Mouse (Mus musculus): ENCODE measurements around the gene Dnajc5g. TPM values are rescaled to one million over a fixed set of nuclear protein-coding genes. Genes with fewer than 3 reads are reported as not detected.
A peak's percentile ranks its signal among the peaks of the same experiment; 100 is the strongest.

The Dnajc5g gene
- total RNA-seq, 2 experiments from 2014 or later: not detected

- no peak for DNase-seq (ENCODE audit: low spot score in 2 of 2)
Measured at GRCm38 (mm10) chr5:31095711-31096480, 10.2 kb upstream of the Dnajc5g start.

- DNase-seq (ENCODE audit: low spot score in 2 of 2): no peak
Measured at GRCm38 (mm10) chr5:31108000-31108490, 2.0 kb downstream of the Dnajc5g start, which contains the start of gene Slc30a3. TSS of gene Slc30a3 (minus strand) at chr5:31108237.

GRCm38 (mm10) chr5:31110781-31111180, 4.7 kb downstream of the Dnajc5g start:
- DNase-seq (ENCODE audit: low spot score in 2 of 2): no peak

GRCm38 (mm10) chr5:31116354-31116753, 10.3 kb downstream of the Dnajc5g start, which contains the start of gene Trim54:
TSS of gene Trim54 (plus strand) at chr5:31116712.
- no peak for DNase-seq (ENCODE audit: low spot score in 2 of 2)

GRCm38 (mm10) chr5:31116912-31117311, 10.8 kb downstream of the Dnajc5g start:
- DNase-seq (ENCODE audit: low spot score in 2 of 2): no peak

GRCm38 (mm10) chr5:31121111-31121510, 15.0 kb downstream of the Dnajc5g start:
- no peak for DNase-seq (ENCODE audit: low spot score in 2 of 2)

GRCm38 (mm10) chr5:31123481-31123880, 17.4 kb downstream of the Dnajc5g start:
- no peak for DNase-seq (ENCODE audit: low spot score in 2 of 2)

- DNase-seq (ENCODE audit: low spot score in 2 of 2): no peak
Measured at GRCm38 (mm10) chr5:31126050-31126449, 20.0 kb downstream of the Dnajc5g start.

- no peak for DNase-seq (ENCODE audit: low spot score in 2 of 2)
Measured at GRCm38 (mm10) chr5:31136730-31137424, 30.8 kb downstream of the Dnajc5g start.

GRCm38 (mm10) chr5:31137658-31138057, 31.6 kb downstream of the Dnajc5g start:
- no peak for DNase-seq (ENCODE audit: low spot score in 2 of 2)

GRCm38 (mm10) chr5:31138241-31138967, 32.3 kb downstream of the Dnajc5g start, which contains the start of gene Ucn:
TSS of gene Ucn (minus strand) at chr5:31138829.
- no peak for DNase-seq (ENCODE audit: low spot score in 2 of 2)

GRCm38 (mm10) chr5:31138968-31139425, 32.9 kb downstream of the Dnajc5g start:
- DNase-seq (ENCODE audit: low spot score in 2 of 2): no peak

- DNase-seq (ENCODE audit: low spot score in 2 of 2): peak in 1 of 2 experiments; percentile 35
Measured at GRCm38 (mm10) chr5:31149781-31150180, 43.7 kb downstream of the Dnajc5g start.

- peak in 1 of 2 experiments; percentile 12 for DNase-seq (ENCODE audit: low spot score in 2 of 2)
Measured at GRCm38 (mm10) chr5:31151746-31152145, 45.7 kb downstream of the Dnajc5g start.

GRCm38 (mm10) chr5:31153516-31154151, 47.5 kb downstream of the Dnajc5g start:
- no peak for DNase-seq (ENCODE audit: low spot score in 2 of 2)

- DNase-seq (ENCODE audit: low spot score in 2 of 2): peak; percentile 72 to 76
Measured at GRCm38 (mm10) chr5:31154152-31154553, 48.1 kb downstream of the Dnajc5g start, which contains the start of gene Mpv17. TSS of gene Mpv17 (minus strand) at chr5:31154251.
